Mouse (Mus musculus) heart, postnatal 0 days (tissue): ENCODE data around the gene Rims1.

ENCODE experiments used
- CTCF ChIP-seq: IDR thresholded peaks from 2 replicates; pipeline ENCODE4 v1.5.1; 2016; ENCODE audit warnings: antibody characterized with exemption, control low read depth, low read depth
- EP300 ChIP-seq: IDR thresholded peaks from 2 replicates; pipeline ENCODE4 v1.6.1; 2016; ENCODE audit warnings: antibody characterized with exemption, low read depth

DNA sequence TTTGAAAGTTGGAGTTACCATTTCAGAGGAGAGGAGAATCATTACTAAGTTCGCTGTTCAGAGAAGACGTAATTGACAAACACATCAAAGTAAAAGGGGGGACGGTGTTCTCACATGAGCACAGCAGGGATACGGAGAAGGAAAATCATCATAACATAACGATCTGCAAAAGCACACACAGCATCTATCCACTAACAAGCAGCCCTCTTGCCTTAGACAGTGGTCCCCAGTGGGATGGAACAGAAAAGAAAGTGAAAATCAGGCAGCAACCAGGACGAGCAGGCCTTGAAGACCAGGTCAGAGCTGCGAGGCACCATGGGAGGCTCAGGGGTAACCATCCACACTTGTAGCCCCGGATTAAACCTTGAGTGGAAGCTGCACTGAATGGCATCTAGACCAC lies 176.8 kb downstream of the Rims1 start:
- TF ChIP-seq CTCF (no peak), EP300 (no peak)
